Mouse (Mus musculus) kidney, adult 2 months (tissue): ENCODE measurements around the gene Lrmda.

Source experiments
- CTCF ChIP-seq: fragments of 200-500 bp; conservative IDR thresholded peaks from 2 replicates; pipeline ENCODE4 v1.5.1; 2011; ENCODE audit warnings: low read depth, mild to moderate bottlenecking, control low read depth, low read length, moderate library complexity, mixed read lengths; ENCODE audit not compliant: insufficient read depth, insufficient read length
- POLR2A ChIP-seq: fragments of 200-500 bp; IDR thresholded peaks from one replicate; pipeline ENCODE4 v1.6.1; 2011; ENCODE audit warnings: low read depth, low read length, control low read depth

DNA sequence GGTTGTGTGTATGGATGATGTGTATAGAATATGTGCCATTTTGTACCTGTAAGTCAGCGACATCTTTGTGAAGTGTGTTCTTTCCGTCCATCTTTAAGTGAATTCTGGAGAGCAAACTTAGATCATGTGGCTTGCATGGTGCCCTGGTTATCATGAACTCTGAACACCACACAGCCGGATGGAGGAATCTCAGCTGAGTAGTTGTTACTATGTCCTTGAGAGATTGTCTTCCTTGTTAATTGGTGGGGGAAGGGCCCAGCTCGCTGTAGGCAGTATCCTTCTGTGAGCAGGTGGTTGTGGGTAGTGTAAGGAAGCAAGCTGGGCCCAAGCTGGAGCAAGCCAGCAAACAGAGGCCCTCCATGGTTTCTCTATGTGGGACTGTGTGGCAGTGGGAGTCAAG, 89.9 kb downstream of the Lrmda start:
- TF ChIP-seq CTCF (no peak), POLR2A (no peak)
